28 mouse cellular contexts compared by ENCODE assay signal in the genomic region with DNA sequence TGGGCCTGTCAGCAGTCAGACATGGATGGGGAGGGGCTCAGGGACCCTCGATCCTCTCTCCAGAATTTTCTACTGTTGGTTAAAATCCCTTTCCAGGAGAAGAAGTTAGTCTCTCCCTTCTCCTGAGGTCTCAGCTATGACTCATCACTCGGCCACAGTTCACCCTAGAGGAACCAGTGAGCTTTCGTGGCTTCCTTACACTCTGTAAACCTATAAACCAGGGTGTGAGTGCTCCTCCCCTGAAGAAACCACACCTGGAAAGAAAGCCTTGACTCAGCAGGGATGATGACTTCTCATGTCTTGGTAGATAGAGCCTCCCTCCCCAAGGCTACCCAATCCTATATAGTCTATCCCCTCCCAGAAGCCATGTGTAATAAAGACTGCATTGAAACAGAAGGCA. TPM values are rescaled to one million over a fixed set of nuclear protein-coding genes. Genes with fewer than 3 reads are reported as not detected.
DNase-seq lines count a peak whose midpoint lies in the region; ATAC-seq and TF ChIP-seq lines count a peak whose summit lies in the region.
"Had no signal": no experiment of that assay in that cellular context is flagged by ENCODE, and none has a peak within 500 bp of the region (broad histone marks: within the 10 kb centered on the region; RNA-seq: fewer than 3 reads in every experiment).

No protein-coding gene starts in this region.

- H3K9me3 ChIP-seq in embryonic facial prominence, embryonic 15.5 days (replicated peaks): no peaks in the 10 kb centered on the region
- H3K9me3 ChIP-seq in embryonic facial prominence, embryonic 10.5 days: no peaks in the 10 kb centered on the region
- no peaks in the 10 kb centered on the region for H3K9me3 ChIP-seq in intestine, embryonic 14.5 days (ENCODE audit: control insufficient read depth, low read length)
- H3K9me3 ChIP-seq: embryonic facial prominence, embryonic 12.5 days; neural tube, embryonic 15.5 days had no signal

- no peak overlapping the region for H3K9ac ChIP-seq in embryonic facial prominence, embryonic 15.5 days
- no peak overlapping the region for H3K9ac ChIP-seq in intestine, embryonic 14.5 days (ENCODE audit: low read length)
- H3K9ac ChIP-seq: embryonic facial prominence, embryonic 12.5 days; hindbrain, embryonic 14.5 days; liver, embryonic 14.5 days; neural tube, embryonic 15.5 days had no signal

- ATAC-seq in embryonic facial prominence, embryonic 15.5 days (ENCODE audit: insufficient number of reproducible peaks, low FRiP score, low TSS enrichment, low read depth): peak; percentile 31; the same call in 1 of the 2 replicates
- peak; percentile 68 for ATAC-seq in intestine, embryonic 14.5 days (replicated peaks; ENCODE audit: low FRiP score, low TSS enrichment, low read depth)
- ATAC-seq: forebrain, embryonic 14.5 days had no signal

- WGBS in embryonic facial prominence, embryonic 15.5 days: 62% methylated on average over 3 of the region's 3 CpGs
- WGBS in embryonic facial prominence, embryonic 10.5 days: 82% methylated on average over 3 of the region's 3 CpGs
- 76% methylated on average over 3 of the region's 3 CpGs for whole genome bisulfite sequencing in intestine, embryonic 14.5 days
- WGBS in small intestine, adult 2 months: 27% methylated on average over 3 of the region's 3 CpGs

- no peak for TF ChIP-seq POLR2A in small intestine, adult 2 months (IDR thresholded peaks at IDR 0.05; ENCODE audit: low read depth, low read length)

- H3K36me3 ChIP-seq in embryonic facial prominence, embryonic 15.5 days: no peaks in the 10 kb centered on the region
- peaks cover 43% of the 10 kb centered on the region for H3K36me3 ChIP-seq in embryonic facial prominence, embryonic 10.5 days (replicated peaks)
- peaks cover 8% of the 10 kb centered on the region for H3K36me3 ChIP-seq in intestine, embryonic 14.5 days (ENCODE audit: control insufficient read depth, insufficient read depth, low read length)
- no peaks in the 10 kb centered on the region for H3K36me3 ChIP-seq in small intestine, adult 2 months (ENCODE audit: control insufficient read depth, insufficient read depth, low read length)
- H3K36me3 ChIP-seq: embryonic facial prominence, embryonic 12.5 days; neural tube, embryonic 15.5 days had no signal

- no peak for TF ChIP-seq CTCF in small intestine, adult 2 months (IDR thresholded peaks at IDR 0.05; ENCODE audit: extremely low read depth, insufficient read length, insufficient replicate concordance, low read depth, low read length)

- no peak overlapping the region for H3K27ac ChIP-seq in embryonic facial prominence, embryonic 15.5 days (replicated peaks)
- H3K27ac ChIP-seq in embryonic facial prominence, embryonic 10.5 days (replicated peaks): no peak overlapping the region; the same call in 1 of the 2 replicates
- peak overlapping the region; percentile 27; the same call in 1 of the 2 replicates for H3K27ac ChIP-seq in intestine, embryonic 14.5 days (ENCODE audit: low read depth)
- peak overlapping the region; percentile 84 for H3K27ac ChIP-seq in small intestine, adult 2 months (ENCODE audit: insufficient read depth, low read depth, low read length)
- H3K27ac ChIP-seq: embryonic facial prominence, embryonic 12.5 days; hindbrain, embryonic 14.5 days; liver, embryonic 14.5 days; macrophage; neural tube, embryonic 15.5 days had no signal

- no peak for DNase-seq in embryonic facial prominence, embryonic 10.5 days (ENCODE audit: low spot score)
- peak; percentile 42 for DNase-seq in 3T3-L1 (ENCODE audit: low read depth, low spot score)
- no peak for DNase-seq in intestine, embryonic 14.5 days (ENCODE audit: low spot score)
- DNase-seq in thymus, postnatal 25 days: no peak
- no peak for DNase-seq in frontal cortex, postnatal 10 days (ENCODE audit: low spot score in 2 of 2)
- DNase-seq: cerebellum, adult 18-20 months; cerebellum, postnatal 36 days; gastrocnemius, postnatal 14 days; heart, postnatal 14 days; kidney, adult 18-20 months; kidney, postnatal 25 days; layer of hippocampus, postnatal 36 days; midbrain, embryonic 14.5 days; retina, postnatal 1 day; thymus, postnatal 14 days had no signal

- H3K27me3 ChIP-seq in embryonic facial prominence, embryonic 15.5 days: no peaks in the 10 kb centered on the region
- no peaks in the 10 kb centered on the region for H3K27me3 ChIP-seq in embryonic facial prominence, embryonic 10.5 days (replicated peaks; ENCODE audit: low read depth, poor library complexity, severe bottlenecking)
- H3K27me3 ChIP-seq in intestine, embryonic 14.5 days (replicated peaks; ENCODE audit: control insufficient read depth, insufficient read depth, low read length): no peaks in the 10 kb centered on the region
- H3K27me3 ChIP-seq in small intestine, adult 2 months (ENCODE audit: control insufficient read depth, insufficient read depth, low read length): no peaks in the 10 kb centered on the region
- H3K27me3 ChIP-seq: embryonic facial prominence, embryonic 12.5 days; neural tube, embryonic 15.5 days had no signal

- H3K4me1 ChIP-seq in embryonic facial prominence, embryonic 15.5 days: peaks cover 15% of the 10 kb centered on the region
- H3K4me1 ChIP-seq in embryonic facial prominence, embryonic 10.5 days: peaks cover 60% of the 10 kb centered on the region
- H3K4me1 ChIP-seq in intestine, embryonic 14.5 days (replicated peaks; ENCODE audit: control insufficient read depth, insufficient read depth, low read length): peaks cover 33% of the 10 kb centered on the region
- peaks cover 34% of the 10 kb centered on the region for H3K4me1 ChIP-seq in small intestine, adult 2 months (ENCODE audit: control insufficient read depth, insufficient read depth, insufficient read length, low read length)

- H3K4me2 ChIP-seq in embryonic facial prominence, embryonic 15.5 days (replicated peaks): no peak overlapping the region
- H3K4me2 ChIP-seq in intestine, embryonic 14.5 days (ENCODE audit: low read length): no peak overlapping the region
- H3K4me2 ChIP-seq: embryonic facial prominence, embryonic 12.5 days; heart, embryonic 11.5 days; hindbrain, embryonic 14.5 days; neural tube, embryonic 15.5 days had no signal

- no peak overlapping the region for H3K4me3 ChIP-seq in embryonic facial prominence, embryonic 15.5 days (replicated peaks)
- no peak overlapping the region for H3K4me3 ChIP-seq in embryonic facial prominence, embryonic 10.5 days
- no peak overlapping the region for H3K4me3 ChIP-seq in intestine, embryonic 14.5 days (ENCODE audit: low read depth, low read length)
- H3K4me3 ChIP-seq in small intestine, adult 2 months (ENCODE audit: low read depth, low read length): no peak overlapping the region
- H3K4me3 ChIP-seq: embryonic facial prominence, embryonic 12.5 days; myocyte; neural tube, embryonic 15.5 days had no signal

RNA-seq across cellular contexts. Expression of a gene that starts 23.2 kb away (rescaled TPM):
- 10.9 and 12.0 TPM in 2 replicates for polyA plus RNA-seq in embryonic facial prominence, embryonic 15.5 days (2015; fragmentation: Nextera tagmentation; extraction: Ambion mirVana)
- 37.8 and 39.6 TPM in 2 replicates for polyA plus RNA-seq in embryonic facial prominence, embryonic 10.5 days (2016; fragmentation: Nextera tagmentation; extraction: Ambion mirVana)
- 23.7 and 25.8 TPM in 2 replicates for polyA plus RNA-seq in intestine, embryonic 14.5 days (2014; fragmentation: Nextera tagmentation; extraction: Ambion mirVana)
- polyA plus RNA-seq in small intestine, adult 2 months (2012; rRNA removed): 7.1 and 7.9 TPM in 2 replicates

RNA-seq across cellular contexts. Expression of a gene that starts 35.1 kb away (rescaled TPM):
- polyA plus RNA-seq in embryonic facial prominence, embryonic 15.5 days (2015; fragmentation: Nextera tagmentation; extraction: Ambion mirVana): 2.8 and 3.4 TPM in 2 replicates
- polyA plus RNA-seq in embryonic facial prominence, embryonic 10.5 days (2016; fragmentation: Nextera tagmentation; extraction: Ambion mirVana): 12.4 and 13.7 TPM in 2 replicates
- 6.4 and 6.8 TPM in 2 replicates for polyA plus RNA-seq in intestine, embryonic 14.5 days (2014; fragmentation: Nextera tagmentation; extraction: Ambion mirVana)
- polyA plus RNA-seq in small intestine, adult 2 months (2012; rRNA removed): 0.27 and 1.0 TPM in 2 replicates
- polyA plus RNA-seq: macrophage, myocyte had no signal

RNA-seq across cellular contexts. Expression of a gene that starts 49.6 kb away (rescaled TPM):
- 1.1 and 1.2 TPM in 2 replicates for polyA plus RNA-seq in embryonic facial prominence, embryonic 15.5 days (2015; fragmentation: Nextera tagmentation; extraction: Ambion mirVana)
- not detected in 2 replicates for polyA plus RNA-seq in embryonic facial prominence, embryonic 10.5 days (2016; fragmentation: Nextera tagmentation; extraction: Ambion mirVana)
- polyA plus RNA-seq in intestine, embryonic 14.5 days (2014; fragmentation: Nextera tagmentation; extraction: Ambion mirVana): 0.43 TPM in 1 of 2 replicates, not detected in the other
- polyA plus RNA-seq in small intestine, adult 2 months (2012; rRNA removed): 6.0 TPM in 1 of 2 replicates, not detected in the other
- polyA plus RNA-seq: embryonic facial prominence, embryonic 12.5 days; forebrain, embryonic 14.5 days; heart, embryonic 11.5 days; hindbrain, embryonic 14.5 days; limb, embryonic 14.5 days; liver, embryonic 14.5 days; lung, embryonic 16.5 days; macrophage; midbrain, embryonic 14.5 days; myocyte; neural tube, embryonic 15.5 days; testis, adult 2 months had no signal

Comparison
In these comparisons a context has a peak if more than half of its experiments do, and no peak if none do; other contexts are left out.
1. H3K27ac ChIP-seq: peak in intestine, embryonic 14.5 days (single experiment) and small intestine, adult 2 months (single experiment); none in embryonic facial prominence, embryonic 15.5 days (single experiment) and embryonic facial prominence, embryonic 10.5 days (single experiment).